Mouse (Mus musculus): Measurements from ENCODE around the gene Gm13285. TPM values are rescaled to one million over a fixed set of nuclear protein-coding genes. Genes with fewer than 3 reads are reported as not detected.

Gene Gm13285
- polyA plus RNA-seq (2012; rRNA removed) = not detected in 2 replicates

DNA sequence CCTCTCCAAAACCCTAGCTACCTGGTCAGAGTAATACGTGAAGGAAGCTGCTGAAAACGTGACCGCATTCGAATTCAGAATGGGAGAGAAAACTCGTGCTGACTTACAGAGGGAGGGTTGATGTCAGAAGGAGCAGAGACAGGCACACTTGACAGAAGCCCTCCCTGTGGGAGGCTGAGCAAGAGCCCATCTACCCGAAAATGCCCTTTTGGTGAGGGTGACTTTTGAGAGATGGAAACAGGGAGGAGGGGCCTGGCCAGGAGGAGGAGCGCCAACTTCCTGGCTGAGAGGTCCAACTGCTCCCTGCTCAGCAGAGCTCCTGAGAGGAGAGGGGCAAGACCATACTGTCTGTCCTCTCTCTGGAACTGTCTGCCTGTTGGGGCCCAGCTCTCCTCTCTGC is at the start of gene Gm13285:
TSS of gene Gm13285 (plus strand) at position 301 of the 400 bp plus-strand sequence.

DNA sequence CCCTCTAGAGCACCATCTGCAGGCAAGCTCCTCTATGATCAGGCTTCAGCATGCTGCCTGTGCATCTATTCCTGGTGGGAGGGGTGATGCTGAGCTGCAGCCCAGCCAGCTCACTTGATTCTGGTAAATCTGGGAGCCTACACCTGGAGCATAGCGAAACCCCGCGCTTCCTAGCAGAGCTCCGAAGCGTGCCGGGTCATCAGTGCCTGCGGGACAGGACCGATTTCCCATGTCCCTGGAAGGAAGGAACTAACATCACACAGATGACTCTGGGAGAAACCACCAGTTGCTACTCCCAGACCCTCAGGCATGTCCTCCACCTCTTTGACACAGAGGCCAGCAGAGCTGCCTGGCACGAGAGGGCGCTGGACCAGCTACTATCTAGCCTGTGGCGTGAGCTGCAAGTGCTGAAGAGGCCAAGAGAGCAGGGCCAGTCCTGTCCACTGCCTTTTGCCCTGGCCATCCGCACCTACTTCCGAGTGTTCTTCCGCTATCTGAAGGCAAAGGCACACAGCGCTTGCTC is 44.6 kb upstream of the Gm13285 start, which contains the start of gene Gm13271:
TSS of gene Gm13271 (plus strand) at position 51 of the 523 bp plus-strand sequence.

DNA sequence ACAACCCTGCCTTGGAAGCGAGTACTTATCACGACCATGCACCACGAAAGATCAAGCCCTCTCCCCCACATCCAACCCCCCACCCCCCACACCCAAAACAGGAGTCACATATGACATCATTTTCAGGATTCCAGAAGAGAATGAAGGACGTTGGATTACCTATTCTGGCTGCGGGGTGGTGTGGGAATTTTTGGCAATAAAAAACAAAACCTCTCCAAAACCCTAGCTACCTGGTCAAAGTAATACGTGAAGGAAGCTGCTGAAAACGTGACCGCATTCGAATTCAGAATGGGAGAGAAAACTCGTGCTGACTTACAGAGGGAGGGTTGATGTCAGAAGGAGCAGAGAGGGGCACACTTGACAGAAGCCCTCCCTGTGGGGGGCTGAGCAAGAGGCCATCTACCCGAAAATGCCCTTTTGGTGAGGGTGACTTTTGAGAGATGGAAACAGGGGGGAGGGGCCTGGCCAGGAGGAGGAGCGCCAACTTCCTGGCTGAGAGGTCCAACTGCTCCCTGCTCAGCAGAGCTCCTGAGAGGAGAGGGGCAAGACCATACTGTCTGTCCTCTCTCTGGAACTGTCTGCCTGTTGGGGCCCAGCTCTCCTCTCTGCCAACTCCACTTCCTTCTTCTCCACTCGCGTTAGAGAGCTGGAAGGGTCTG is 39.7 kb upstream of the Gm13285 start, which contains the start of gene Gm13283:
TSS of gene Gm13283 (plus strand) at position 510 of the 659 bp plus-strand sequence.

DNA sequence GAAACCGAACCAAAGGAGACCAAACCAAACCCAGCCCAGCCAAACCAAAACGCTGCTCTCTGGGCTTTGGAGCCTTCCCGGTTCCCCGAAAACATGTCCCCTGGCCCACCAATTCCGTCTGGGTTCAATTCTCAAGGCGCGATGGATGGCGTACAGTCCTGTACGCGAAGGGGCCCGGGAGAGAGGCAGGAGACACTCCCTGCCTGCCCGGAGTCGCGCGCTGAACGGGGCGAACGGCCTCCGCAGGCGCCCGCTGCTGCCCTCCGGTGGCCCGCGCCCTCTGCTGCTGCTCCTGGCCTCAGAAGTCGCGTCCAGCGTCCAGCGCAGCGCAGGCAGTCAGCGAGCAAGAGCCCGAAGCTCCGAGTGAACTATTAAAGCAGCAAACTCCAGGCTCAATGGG is 25.9 kb upstream of the Gm13285 start, which contains the start of gene Gm13290:
TSS of gene Gm13290 (plus strand) at position 301 of the 400 bp plus-strand sequence.

DNA sequence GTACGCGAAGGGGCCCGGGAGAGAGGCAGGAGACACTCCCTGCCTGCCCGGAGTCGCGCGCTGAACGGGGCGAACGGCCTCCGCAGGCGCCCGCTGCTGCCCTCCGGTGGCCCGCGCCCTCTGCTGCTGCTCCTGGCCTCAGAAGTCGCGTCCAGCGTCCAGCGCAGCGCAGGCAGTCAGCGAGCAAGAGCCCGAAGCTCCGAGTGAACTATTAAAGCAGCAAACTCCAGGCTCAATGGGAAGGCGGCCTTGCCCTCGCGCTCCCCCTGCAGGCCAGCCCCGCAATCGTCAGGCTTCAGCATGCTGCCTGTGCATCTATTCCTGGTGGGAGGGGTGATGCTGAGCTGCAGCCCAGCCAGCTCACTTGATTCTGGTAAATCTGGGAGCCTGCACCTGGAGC is 22.8 kb upstream of the Gm13285 start, which contains the start of gene Gm13289:
TSS of gene Gm13289 (plus strand) at position 301 of the 400 bp plus-strand sequence.

DNA sequence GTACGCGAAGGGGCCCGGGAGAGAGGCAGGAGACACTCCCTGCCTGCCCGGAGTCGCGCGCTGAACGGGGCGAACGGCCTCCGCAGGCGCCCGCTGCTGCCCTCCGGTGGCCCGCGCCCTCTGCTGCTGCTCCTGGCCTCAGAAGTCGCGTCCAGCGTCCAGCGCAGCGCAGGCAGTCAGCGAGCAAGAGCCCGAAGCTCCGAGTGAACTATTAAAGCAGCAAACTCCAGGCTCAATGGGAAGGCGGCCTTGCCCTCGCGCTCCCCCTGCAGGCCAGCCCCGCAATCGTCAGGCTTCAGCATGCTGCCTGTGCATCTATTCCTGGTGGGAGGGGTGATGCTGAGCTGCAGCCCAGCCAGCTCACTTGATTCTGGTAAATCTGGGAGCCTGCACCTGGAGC is 19.9 kb upstream of the Gm13285 start, which contains the start of gene Gm13272:
TSS of gene Gm13272 (plus strand) at position 301 of the 400 bp plus-strand sequence.

DNA sequence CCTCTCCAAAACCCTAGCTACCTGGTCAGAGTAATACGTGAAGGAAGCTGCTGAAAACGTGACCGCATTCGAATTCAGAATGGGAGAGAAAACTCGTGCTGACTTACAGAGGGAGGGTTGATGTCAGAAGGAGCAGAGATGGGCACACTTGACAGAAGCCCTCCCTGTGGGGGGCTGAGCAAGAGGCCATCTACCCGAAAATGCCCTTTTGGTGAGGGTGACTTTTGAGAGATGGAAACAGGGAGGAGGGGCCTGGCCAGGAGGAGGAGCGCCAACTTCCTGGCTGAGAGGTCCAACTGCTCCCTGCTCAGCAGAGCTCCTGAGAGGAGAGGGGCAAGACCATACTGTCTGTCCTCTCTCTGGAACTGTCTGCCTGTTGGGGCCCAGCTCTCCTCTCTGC is 17.6 kb upstream of the Gm13285 start, which contains the start of gene Ifnz:
TSS of gene Ifnz (plus strand) at position 301 of the 400 bp plus-strand sequence.

DNA sequence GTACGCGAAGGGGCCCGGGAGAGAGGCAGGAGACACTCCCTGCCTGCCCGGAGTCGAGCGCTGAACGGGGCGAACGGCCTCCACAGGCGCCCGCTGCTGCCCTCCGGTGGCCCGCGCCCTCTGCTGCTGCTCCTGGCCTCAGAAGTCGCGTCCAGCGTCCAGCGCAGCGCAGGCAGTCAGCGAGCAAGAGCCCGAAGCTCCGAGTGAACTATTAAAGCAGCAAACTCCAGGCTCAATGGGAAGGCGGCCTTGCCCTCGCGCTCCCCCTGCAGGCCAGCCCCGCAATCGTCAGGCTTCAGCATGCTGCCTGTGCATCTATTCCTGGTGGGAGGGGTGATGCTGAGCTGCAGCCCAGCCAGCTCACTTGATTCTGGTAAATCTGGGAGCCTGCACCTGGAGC is 14.1 kb upstream of the Gm13285 start, which contains the start of gene Gm13276:
TSS of gene Gm13276 (plus strand) at position 301 of the 400 bp plus-strand sequence.

DNA sequence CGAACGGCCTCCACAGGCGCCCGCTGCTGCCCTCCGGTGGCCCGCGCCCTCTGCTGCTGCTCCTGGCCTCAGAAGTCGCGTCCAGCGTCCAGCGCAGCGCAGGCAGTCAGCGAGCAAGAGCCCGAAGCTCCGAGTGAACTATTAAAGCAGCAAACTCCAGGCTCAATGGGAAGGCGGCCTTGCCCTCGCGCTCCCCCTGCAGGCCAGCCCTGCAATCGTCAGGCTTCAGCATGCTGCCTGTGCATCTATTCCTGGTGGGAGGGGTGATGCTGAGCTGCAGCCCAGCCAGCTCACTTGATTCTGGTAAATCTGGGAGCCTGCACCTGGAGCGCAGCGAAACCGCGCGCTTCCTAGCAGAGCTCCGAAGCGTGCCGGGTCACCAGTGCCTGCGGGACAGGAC is 11.1 kb upstream of the Gm13285 start, which contains the start of gene Gm13277:
TSS of gene Gm13277 (plus strand) at position 231 of the 400 bp plus-strand sequence.

DNA sequence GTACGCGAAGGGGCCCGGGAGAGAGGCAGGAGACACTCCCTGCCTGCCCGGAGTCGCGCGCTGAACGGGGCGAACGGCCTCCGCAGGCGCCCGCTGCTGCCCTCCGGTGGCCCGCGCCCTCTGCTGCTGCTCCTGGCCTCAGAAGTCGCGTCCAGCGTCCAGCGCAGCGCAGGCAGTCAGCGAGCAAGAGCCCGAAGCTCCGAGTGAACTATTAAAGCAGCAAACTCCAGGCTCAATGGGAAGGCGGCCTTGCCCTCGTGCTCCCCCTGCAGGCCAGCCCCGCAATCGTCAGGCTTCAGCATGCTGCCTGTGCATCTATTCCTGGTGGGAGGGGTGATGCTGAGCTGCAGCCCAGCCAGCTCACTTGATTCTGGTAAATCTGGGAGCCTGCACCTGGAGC is 8.2 kb upstream of the Gm13285 start, which contains the start of gene Gm13278:
TSS of gene Gm13278 (plus strand) at position 301 of the 400 bp plus-strand sequence.

DNA sequence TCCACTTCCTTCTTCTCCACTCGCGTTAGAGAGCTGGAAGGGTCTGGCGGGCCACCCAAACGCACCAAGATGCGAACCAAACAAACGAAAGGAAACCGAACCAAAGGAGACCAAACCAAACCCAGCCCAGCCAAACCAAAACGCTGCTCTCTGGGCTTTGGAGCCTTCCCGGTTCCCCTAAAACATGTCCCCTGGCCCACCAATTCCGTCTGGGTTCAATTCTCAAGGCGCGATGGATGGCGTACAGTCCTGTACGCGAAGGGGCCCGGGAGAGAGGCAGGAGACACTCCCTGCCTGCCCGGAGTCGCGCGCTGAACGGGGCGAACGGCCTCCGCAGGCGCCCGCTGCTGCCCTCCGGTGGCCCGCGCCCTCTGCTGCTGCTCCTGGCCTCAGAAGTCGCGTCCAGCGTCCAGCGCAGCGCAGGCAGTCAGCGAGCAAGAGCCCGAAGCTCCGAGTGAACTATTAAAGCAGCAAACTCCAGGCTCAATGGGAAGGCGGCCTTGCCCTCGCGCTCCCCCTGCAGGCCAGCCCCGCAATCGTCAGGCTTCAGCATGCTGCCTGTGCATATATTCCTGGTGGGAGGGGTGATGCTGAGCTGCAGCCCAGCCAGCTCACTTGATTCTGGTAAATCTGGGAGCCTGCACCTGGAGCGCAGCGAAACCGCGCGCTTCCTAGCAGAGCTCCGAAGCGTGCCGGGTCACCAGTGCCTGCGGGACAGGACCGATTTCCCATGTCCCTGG is 5.4 kb upstream of the Gm13285 start, which contains the start of gene Gm13275:
TSS of gene Gm13275 (plus strand) at position 552 of the 740 bp plus-strand sequence.

DNA sequence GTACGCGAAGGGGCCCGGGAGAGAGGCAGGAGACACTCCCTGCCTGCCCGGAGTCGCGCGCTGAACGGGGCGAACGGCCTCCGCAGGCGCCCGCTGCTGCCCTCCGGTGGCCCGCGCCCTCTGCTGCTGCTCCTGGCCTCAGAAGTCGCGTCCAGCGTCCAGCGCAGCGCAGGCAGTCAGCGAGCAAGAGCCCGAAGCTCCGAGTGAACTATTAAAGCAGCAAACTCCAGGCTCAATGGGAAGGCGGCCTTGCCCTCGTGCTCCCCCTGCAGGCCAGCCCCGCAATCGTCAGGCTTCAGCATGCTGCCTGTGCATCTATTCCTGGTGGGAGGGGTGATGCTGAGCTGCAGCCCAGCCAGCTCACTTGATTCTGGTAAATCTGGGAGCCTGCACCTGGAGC is 2.4 kb upstream of the Gm13285 start, which contains the start of gene Gm13279:
TSS of gene Gm13279 (plus strand) at position 301 of the 400 bp plus-strand sequence.

DNA sequence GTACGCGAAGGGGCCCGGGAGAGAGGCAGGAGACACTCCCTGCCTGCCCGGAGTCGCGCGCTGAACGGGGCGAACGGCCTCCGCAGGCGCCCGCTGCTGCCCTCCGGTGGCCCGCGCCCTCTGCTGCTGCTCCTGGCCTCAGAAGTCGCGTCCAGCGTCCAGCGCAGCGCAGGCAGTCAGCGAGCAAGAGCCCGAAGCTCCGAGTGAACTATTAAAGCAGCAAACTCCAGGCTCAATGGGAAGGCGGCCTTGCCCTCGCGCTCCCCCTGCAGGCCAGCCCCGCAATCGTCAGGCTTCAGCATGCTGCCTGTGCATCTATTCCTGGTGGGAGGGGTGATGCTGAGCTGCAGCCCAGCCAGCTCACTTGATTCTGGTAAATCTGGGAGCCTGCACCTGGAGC is 3.5 kb downstream of the Gm13285 start, which contains the start of gene Gm13287:
TSS of gene Gm13287 (plus strand) at position 301 of the 400 bp plus-strand sequence.

DNA sequence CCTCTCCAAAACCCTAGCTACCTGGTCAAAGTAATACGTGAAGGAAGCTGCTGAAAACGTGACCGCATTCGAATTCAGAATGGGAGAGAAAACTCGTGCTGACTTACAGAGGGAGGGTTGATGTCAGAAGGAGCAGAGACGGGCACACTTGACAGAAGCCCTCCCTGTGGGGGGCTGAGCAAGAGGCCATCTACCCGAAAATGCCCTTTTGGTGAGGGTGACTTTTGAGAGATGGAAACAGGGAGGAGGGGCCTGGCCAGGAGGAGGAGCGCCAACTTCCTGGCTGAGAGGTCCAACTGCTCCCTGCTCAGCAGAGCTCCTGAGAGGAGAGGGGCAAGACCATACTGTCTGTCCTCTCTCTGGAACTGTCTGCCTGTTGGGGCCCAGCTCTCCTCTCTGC is 5.8 kb downstream of the Gm13285 start, which contains the start of gene Gm13288:
TSS of gene Gm13288 (plus strand) at position 301 of the 400 bp plus-strand sequence.

DNA sequence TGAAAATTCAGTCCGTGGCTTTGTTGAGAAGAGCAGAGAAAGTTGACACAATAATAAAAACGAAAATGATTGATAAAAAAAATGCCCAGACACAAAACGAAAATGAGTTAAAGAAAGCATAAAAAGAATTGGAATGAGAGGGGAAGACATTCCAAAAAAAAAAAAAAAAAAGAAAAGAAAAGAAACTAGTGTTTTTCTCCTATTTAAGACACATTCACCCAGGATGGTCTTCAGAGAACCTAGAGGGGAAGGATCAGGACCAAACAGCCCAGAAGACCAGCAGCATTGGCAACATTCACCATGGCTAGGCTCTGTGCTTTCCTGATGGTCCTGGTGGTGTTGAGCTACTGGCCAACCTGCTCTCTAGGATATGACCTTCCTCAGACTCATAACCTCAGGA is 16.5 kb downstream of the Gm13285 start, which contains the start of gene Ifna7:
TSS of gene Ifna7 (plus strand) at position 301 of the 400 bp plus-strand sequence.

DNA sequence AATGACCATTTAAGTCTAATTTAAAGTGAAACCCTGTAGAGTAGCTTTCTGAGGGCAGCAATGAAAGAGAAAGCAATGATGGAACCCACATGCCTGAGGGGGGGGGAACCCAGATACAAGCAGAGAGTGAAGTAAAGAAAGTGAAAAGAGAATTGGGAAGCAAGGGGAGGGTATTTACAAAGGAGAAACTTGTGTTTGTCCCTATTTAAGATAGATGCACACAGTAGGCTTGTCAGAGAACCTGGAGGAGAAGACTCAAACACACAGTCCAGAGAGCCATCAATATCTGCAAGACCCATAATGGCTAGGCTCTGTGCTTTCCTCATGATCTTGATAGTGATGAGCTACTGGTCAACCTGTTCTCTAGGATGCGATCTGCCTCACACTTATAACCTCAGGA is 20.2 kb downstream of the Gm13285 start, which contains the start of gene Ifna11:
TSS of gene Ifna11 (plus strand) at position 301 of the 400 bp plus-strand sequence.

DNA sequence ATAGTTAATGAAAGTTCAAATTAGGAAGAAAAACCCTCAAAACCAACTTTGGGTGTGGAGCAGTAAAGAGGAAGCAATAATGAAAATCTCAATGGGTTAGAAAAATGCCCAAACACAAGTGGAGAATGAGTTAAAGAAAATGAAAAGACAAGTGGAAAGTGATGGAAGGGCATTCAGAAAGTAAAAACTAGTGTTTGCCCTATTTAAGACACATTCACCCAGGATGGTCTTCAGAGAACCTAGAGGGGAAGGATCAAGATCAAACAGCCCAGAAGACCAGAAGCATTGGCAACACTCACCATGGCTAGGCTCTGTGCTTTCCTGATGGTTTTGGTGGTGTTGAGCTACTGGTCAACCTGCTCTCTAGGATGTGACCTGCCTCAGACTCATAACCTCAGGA is 27.7 kb downstream of the Gm13285 start, which contains the start of gene Ifna6:
TSS of gene Ifna6 (plus strand) at position 301 of the 400 bp plus-strand sequence.

DNA sequence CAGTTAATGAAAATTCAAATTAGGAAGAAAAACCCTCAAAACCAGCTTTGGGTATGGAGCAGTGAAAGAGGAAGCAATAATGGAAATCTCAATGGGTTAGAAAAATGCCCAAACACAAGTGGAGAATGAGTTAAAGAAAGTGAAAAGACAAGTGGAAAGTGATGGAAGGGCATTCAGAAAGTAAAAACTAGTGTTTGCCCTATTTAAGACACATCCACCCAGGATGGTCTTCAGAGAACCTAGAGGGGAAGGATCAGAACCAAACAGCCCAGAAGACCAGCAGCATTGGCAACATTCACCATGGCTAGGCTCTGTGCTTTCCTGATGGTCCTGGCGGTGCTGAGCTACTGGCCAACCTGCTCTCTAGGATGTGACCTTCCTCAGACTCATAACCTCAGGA is 35.8 kb downstream of the Gm13285 start, which contains the start of gene Ifna5:
TSS of gene Ifna5 (plus strand) at position 301 of the 400 bp plus-strand sequence.

DNA sequence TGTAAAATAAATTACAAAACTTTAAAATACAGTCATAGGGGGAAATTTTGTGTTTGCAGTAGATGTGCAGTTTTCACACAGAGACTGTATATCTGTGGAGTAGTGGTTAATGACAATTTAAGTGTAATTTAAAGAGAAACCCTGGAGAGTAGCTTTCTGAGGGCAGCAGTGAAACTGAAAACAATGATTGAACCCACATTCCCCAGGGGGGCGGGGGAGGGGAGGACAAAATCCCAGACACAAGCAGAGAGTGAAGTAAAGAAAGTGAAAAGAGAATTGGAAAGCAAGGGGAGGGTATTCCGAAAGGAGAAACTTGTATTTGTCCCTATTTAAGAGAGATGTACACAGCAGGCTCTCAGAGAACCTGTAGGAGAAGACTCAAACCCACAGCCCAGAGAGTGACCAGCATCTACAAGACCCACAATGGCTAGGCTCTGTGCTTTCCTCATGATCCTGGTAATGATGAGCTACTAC is 42.0 kb downstream of the Gm13285 start, which contains the start of gene Ifna4:
TSS of gene Ifna4 (plus strand) at position 424 of the 474 bp plus-strand sequence.

DNA sequence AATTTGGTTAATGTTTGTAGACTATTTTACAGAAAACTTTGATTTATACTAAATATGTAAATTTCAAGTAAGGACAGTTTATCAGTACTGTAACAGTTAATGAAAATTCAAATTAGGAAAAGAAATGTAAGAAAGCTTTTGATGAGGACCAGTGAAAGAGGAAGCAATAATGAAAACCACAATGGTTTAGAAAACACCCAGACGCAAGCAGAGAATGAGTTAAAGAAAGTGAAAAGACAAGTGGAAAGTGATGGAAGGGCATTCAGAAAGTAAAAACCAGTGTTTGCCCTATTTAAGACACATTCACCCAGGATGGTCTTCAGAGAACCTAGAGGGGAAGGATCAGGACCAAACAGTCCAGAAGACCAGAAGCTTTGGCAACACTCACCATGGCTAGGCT is 50.2 kb downstream of the Gm13285 start, which contains the start of gene Ifna1:
TSS of gene Ifna1 (plus strand) at position 390 of the 400 bp plus-strand sequence.

Data from central nervous system, embryonic 14 days (tissue).